Mouse (Mus musculus) kidney, embryonic 15.5 days (tissue): Measurements from ENCODE around the gene Slc22a16. TPM values are rescaled to one million over a fixed set of nuclear protein-coding genes. Genes with fewer than 3 reads are reported as not detected.

Experiments used
- ATAC-seq: fragments of 200-750 bp; cut with Nextera tagmentation; replicated peaks from 2 replicates; pipeline ENCODE4 v1.8.0; 2017; ENCODE audit warnings: moderate TSS enrichment; ENCODE audit not compliant: low FRiP score
- H3K27ac ChIP-seq: fragments of 300-500 bp; sonication (generic); 2 replicates; pipeline ENCODE4 v1.5.1; 2015; ENCODE audit warnings: mild to moderate bottlenecking, inconsistent platforms
- H3K27me3 ChIP-seq: fragments of 300-500 bp; sonication (generic); 2 replicates; pipeline ENCODE4 v1.6.1; 2015; ENCODE audit warnings: inconsistent platforms
- H3K36me3 ChIP-seq: fragments of 300-500 bp; sonication (generic); 2 replicates; pipeline ENCODE4 v1.6.1; 2015; ENCODE audit warnings: inconsistent platforms
- H3K4me1 ChIP-seq: fragments of 300-500 bp; sonication (generic); 2 replicates; pipeline ENCODE4 v1.6.1; 2015; ENCODE audit warnings: inconsistent platforms
- H3K4me2 ChIP-seq: fragments of 300-500 bp; sonication (generic); 2 replicates; pipeline ENCODE4 v1.6.1; 2015; ENCODE audit warnings: moderate library complexity, mild to moderate bottlenecking, inconsistent platforms
- H3K4me3 ChIP-seq: fragments of 300-500 bp; sonication (generic); replicated peaks from 2 replicates; pipeline ENCODE4 v1.5.1; 2015; ENCODE audit warnings: mild to moderate bottlenecking, inconsistent platforms
- H3K9ac ChIP-seq: fragments of 300-500 bp; sonication (generic); 2 replicates; pipeline ENCODE4 v1.6.1; 2015; ENCODE audit warnings: mild to moderate bottlenecking, inconsistent platforms
- H3K9me3 ChIP-seq: fragments of 300-500 bp; sonication (generic); replicated peaks from 2 replicates; pipeline ENCODE4 v1.6.1; 2016; ENCODE audit warnings: inconsistent platforms
- WGBS: fragments of 180-500 bp; shearing (Covaris S2); methylation state at CpG from one replicate; pipeline ENCODE4 v1.1.7; 2015; ENCODE audit warnings: mixed read lengths; 5-methylcytosine and 5-hydroxymethylcytosine counted together
- polyA plus RNA-seq: library from polyadenylated mRNA; unstranded; fragments of >200 nt; fragmentation: Nextera tagmentation; extraction: Ambion mirVana; gene quantifications from 2 replicates; pipeline ENCODE4 v1.2.1, GENCODE M21; 2015

Slc22a16 gene
- polyA plus RNA-seq, 1 experiment from 2014 or later, result not detected

DNA sequence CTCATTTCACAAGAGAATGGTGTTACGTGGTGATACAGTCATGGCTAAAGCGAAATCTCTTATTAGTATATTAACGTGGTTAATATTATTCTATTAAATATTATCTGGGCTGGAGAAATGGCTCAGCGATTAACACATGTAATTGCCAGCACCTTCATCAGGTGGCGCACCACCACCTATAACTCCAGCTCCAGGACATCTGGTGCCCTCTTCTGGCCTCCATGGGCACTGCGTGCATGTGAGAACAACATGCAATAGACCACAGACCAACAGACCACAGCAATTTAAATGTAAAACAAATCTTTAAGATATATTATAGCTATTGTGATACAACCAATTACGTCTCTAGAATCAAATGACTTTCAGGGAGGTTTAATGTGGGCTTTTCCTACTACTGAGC lies 59.0 kb downstream of the Slc22a16 start:
- H3K4me1 ChIP-seq, result 0 out of 2 replicates have a peak, but pooled peaks cover 13% of the 10 kb centered on the region
- WGBS, result 84% methylated on average over 7 of the region's 7 CpGs
- no peaks in the 10 kb centered on the region for H3K27me3 ChIP-seq
- H3K9ac ChIP-seq, result no peak overlapping the region
- no peak overlapping the region for H3K27ac ChIP-seq
- no peaks in the 10 kb centered on the region for H3K36me3 ChIP-seq
- no peak overlapping the region for H3K4me2 ChIP-seq
- no peak overlapping the region for H3K4me3 ChIP-seq
- no peak for ATAC-seq
- no peaks in the 10 kb centered on the region for H3K9me3 ChIP-seq

DNA sequence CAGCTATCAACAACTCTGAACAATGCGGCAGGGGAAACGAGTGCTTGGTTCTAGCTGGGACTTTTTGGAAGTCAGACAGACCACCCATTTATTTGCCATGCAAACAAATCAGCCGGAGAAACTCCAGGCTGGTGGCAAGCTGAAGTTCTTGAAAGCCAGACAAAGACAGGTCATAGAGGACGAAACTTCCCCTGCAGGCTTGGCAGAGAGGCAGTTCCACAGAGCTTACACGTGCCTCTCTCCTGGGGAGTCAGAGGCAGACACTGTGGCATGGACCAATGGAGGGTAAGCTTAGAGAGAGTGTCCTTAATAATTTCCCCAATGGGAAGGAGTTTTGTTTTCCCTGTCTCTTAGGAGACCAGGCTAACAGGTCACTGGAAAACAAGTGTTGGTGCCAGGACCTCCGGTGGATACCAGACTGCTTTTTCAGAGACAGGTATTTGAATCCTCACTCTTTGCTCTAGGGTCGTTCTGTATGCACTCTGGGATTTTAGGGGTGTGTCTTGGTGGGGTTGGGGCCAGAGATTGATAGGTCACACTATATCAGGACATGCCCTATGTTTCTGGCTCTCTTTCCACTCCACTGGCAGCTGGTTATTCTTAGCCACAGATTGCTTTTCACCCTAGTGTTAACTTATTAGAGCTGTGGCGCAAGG lies 59.6 kb downstream of the Slc22a16 start, which contains the start of gene Ddo:
Gene Ddo (plus strand): TSS at position 356 of the 656 bp plus-strand sequence.
- Histone ChIP-seq H3K4me1 (0 out of 2 replicates have a peak, but pooled peaks cover 13% of the 10 kb centered on the region), H3K27me3 (no peaks in the 10 kb centered on the region), H3K27ac (no peak within 1 kb of the TSS), H3K36me3 (no peaks in the 10 kb centered on the region), H3K4me2 (no peak within 1 kb of the TSS), H3K9ac (no peak within 1 kb of the TSS), H3K9me3 (no peaks in the 10 kb centered on the region), H3K4me3 (no peak within 1 kb of the TSS)
- 75% methylated on average over 8 of the region's 8 CpGs for WGBS
- no peak for ATAC-seq

DNA sequence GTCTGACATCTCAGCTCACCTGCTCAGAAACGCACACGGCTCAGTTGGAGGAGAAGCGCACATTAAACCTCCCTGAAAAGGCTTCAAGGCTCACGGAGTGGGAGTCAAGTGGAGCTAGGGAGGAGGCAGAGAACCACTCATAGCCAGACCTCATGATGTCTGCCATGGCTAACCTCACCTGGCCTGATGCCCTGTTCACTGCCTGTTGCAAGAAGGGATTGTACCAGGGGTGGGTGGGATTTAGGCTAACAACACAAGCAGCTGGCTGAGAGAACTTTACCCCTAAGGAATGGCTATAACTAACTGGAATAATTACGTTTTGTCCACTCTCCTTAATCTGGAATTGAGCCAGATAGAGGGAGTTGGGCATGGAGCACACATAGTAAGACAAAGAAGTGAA lies 60.3 kb downstream of the Slc22a16 start:
- WGBS, result 75% methylated on average over 5 of the region's 5 CpGs

DNA sequence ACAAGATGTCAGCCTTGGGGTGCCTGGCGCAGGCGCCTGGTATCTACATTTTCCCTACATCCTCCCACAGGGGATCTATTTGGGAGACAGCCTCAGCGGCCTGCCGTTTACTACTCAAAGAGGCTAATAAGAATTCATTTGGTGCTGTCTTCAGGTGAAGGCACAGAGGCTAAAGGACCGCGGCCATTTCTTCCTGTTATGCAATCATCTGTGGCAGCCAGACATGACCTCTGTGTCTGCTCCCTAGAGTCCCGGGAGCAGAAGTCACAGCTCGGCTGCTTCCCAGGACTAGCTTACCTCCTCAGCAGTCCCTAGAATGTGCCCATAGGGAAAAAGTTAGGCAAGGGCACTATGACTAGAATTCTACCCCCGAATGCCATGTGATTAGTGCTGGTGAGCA lies 60.8 kb downstream of the Slc22a16 start:
- Histone ChIP-seq H3K36me3 (no peaks in the 10 kb centered on the region), H3K9me3 (no peaks in the 10 kb centered on the region), H3K4me1 (0 out of 2 replicates have a peak, but pooled peaks cover 13% of the 10 kb centered on the region), H3K9ac (no peak overlapping the region), H3K27me3 (no peaks in the 10 kb centered on the region), H3K4me2 (no peak overlapping the region), H3K27ac (no peak overlapping the region), H3K4me3 (no peak overlapping the region)
- ATAC-seq, result no peak
- WGBS, result 43% methylated on average over 9 of the region's 9 CpGs

More for the DNA sequence above, 60.3 kb downstream of the Slc22a16 start:
- no peak overlapping the region for H3K4me3 ChIP-seq
- no peak for ATAC-seq
- 0 out of 2 replicates have a peak, but pooled peaks cover 13% of the 10 kb centered on the region for H3K4me1 ChIP-seq
- H3K9ac ChIP-seq, result no peak overlapping the region
- no peaks in the 10 kb centered on the region for H3K27me3 ChIP-seq
- no peaks in the 10 kb centered on the region for H3K36me3 ChIP-seq
- no peak overlapping the region for H3K27ac ChIP-seq
- no peak overlapping the region for H3K4me2 ChIP-seq
- no peaks in the 10 kb centered on the region for H3K9me3 ChIP-seq

DNA sequence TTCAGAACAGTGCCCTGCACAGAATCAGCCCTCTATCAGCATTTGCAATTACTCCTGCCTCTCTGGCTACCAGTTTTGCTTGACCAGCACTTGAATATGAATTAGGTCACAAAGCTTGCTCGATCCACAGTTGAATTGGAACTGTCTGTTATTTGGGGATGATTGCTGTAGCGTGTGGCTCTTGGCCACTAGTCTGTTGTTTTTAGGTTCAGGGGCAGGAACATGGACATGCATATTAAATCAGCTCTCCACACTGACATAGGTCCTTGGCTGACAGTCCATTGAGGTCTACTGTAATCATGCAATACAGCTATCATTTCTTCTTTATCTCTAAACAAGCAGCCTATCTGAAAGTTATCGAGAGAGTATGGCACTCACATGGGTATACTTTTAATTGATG lies 62.0 kb downstream of the Slc22a16 start:
- H3K36me3 ChIP-seq, result no peaks in the 10 kb centered on the region
- 0 out of 2 replicates have a peak, but pooled peaks cover 15% of the 10 kb centered on the region for H3K4me1 ChIP-seq
- no peaks in the 10 kb centered on the region for H3K9me3 ChIP-seq
- H3K4me3 ChIP-seq, result no peak overlapping the region
- no peaks in the 10 kb centered on the region for H3K27me3 ChIP-seq
- no peak overlapping the region for H3K27ac ChIP-seq
- ATAC-seq, result no peak
- H3K9ac ChIP-seq, result no peak overlapping the region
- H3K4me2 ChIP-seq, result no peak overlapping the region
- 90% methylated on average over 3 of the region's 3 CpGs for WGBS

DNA sequence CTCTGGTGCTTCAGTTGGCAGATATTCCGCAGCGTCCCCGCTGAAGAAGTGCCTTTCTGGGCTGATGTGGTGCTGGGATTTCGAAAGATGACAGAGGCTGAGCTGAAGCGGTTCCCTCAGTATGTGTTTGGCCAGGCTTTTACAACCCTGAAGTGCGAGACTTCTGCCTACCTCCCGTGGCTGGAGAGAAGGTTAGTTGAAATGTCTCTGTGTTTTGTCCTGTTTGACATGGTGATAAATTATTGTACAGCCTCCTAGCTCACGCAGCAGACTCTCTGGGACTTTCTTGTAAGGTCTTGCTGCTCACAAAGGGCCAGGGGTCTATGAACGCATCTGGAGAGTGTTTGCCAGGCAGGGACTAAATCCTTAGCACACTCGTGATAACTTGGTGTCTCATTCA lies 67.2 kb downstream of the Slc22a16 start:
- no peak for ATAC-seq
- Histone ChIP-seq H3K36me3 (no peaks in the 10 kb centered on the region), H3K4me3 (no peak overlapping the region), H3K27ac (peak overlapping the region; percentile 52; the same call in 1 of the 2 replicates), H3K9me3 (no peaks in the 10 kb centered on the region), H3K4me2 (no peak overlapping the region), H3K4me1 (peaks cover 29% of the 10 kb centered on the region), H3K9ac (no peak overlapping the region), H3K27me3 (no peaks in the 10 kb centered on the region)
- 35% methylated on average over 10 of the region's 10 CpGs for WGBS

DNA sequence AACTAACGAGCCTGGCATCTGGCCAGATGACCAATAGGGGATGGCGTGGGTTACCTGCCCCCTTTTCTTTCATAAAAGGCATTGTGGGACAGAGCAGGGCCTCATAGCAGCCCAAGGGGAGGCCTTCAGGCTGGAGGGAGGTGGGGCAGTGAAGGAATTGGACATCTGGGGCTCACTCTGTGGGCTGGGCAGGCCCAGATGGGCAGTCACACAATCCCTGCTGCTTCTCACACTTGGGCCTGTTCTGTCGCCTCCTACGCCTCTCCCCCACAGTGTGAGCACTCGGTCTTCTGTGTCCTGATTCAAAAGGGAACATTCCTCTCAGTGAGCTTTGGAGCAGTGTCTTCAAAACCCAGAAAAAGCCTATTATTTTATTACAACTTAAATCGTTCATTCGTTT lies 68.1 kb downstream of the Slc22a16 start:
- Histone ChIP-seq H3K36me3 (no peaks in the 10 kb centered on the region), H3K9me3 (no peaks in the 10 kb centered on the region), H3K4me2 (0 out of 2 replicates have a peak overlapping the region, but pooled peaks have one; percentile 5), H3K9ac (0 out of 2 replicates have a peak overlapping the region, but pooled peaks have one; percentile 5), H3K4me3 (no peak overlapping the region), H3K4me1 (peaks cover 29% of the 10 kb centered on the region), H3K27ac (peak overlapping the region; percentile 91), H3K27me3 (no peaks in the 10 kb centered on the region)
- WGBS, result 27% methylated on average over 7 of the region's 7 CpGs
- ATAC-seq, result peak; percentile 74

DNA sequence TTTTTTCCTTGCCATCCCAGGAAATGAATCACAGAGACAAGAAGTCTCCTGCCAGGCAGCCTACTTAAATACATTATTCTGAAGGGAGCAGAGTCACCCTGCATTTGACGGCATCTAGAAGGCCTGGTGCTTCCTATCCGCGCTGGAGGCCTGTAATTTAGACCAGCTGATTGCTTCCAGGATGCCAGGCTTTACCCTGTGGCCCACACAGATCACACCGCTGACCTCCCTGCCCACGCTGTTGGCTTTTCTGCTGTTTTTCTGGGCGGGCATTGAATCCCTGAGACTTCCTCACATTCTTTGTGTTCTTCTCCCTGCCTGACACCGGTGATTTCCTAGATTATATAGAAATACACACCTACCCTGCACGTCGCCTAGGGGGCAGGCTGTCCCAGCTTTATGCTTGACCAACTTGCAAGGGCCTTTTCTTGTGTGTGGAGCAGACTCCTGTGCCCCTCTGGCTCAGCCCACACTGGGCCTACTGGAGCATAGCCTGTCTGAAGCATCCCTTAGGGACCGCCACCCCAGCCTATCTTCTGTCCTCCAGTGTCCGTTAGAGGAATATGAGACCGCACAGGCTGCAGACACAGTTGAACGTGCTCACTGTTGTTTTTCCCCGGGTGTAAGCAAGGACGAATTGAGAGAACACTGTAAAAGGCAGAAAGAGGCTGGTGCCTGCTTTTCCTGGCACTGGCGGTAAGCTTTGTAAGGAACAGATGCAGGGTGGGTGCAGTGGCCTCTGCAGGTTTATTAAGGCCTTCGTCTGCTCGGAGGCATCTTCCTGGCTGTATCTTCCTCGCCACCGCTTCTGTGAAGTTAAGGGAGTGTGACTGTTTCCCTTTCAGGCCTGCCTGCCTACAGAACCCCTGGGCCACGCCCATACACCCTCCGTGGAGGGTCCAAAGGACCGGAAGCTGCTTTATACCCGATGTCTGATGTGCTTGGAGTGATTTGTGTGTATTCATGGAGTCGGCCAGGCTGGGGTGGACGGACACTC lies 69.0 kb downstream of the Slc22a16 start:
- H3K27me3 ChIP-seq, result no peaks in the 10 kb centered on the region
- H3K4me3 ChIP-seq, result no peak overlapping the region
- no peaks in the 10 kb centered on the region for H3K36me3 ChIP-seq
- H3K27ac ChIP-seq, result peak overlapping the region; percentile 91
- no peaks in the 10 kb centered on the region for H3K9me3 ChIP-seq
- peak; percentile 93 for ATAC-seq
- no peak overlapping the region for H3K9ac ChIP-seq
- peaks cover 29% of the 10 kb centered on the region for H3K4me1 ChIP-seq
- H3K4me2 ChIP-seq, result peak overlapping the region; percentile 41
- 29% methylated on average over 26 of the region's 26 CpGs for WGBS

DNA sequence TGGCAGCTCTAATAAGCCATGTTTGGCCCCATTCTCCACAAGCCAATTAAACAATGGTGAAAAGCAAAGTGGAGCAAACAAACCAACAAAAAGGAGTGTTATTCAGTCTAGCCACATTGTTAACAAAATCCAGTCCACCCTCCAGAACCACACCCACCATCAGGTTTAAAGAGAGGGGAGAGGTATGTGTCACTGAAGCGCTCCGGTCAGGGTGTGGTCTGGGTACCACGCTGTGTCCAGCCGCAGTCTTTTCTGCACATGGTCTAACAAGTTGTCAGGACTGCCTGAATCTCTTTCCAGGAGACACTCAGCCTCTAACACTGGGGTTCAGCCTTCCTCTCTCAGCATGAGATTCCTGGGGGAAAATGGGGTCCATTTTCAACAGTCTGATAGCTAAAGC lies 70.3 kb downstream of the Slc22a16 start:
- Histone ChIP-seq H3K27me3 (no peaks in the 10 kb centered on the region), H3K9me3 (no peaks in the 10 kb centered on the region), H3K4me1 (peaks cover 29% of the 10 kb centered on the region), H3K27ac (peak overlapping the region; percentile 91), H3K4me3 (no peak overlapping the region), H3K4me2 (no peak overlapping the region), H3K36me3 (no peaks in the 10 kb centered on the region), H3K9ac (no peak overlapping the region)
- WGBS, result 94% methylated on average over 4 of the region's 4 CpGs
- no peak for ATAC-seq

DNA sequence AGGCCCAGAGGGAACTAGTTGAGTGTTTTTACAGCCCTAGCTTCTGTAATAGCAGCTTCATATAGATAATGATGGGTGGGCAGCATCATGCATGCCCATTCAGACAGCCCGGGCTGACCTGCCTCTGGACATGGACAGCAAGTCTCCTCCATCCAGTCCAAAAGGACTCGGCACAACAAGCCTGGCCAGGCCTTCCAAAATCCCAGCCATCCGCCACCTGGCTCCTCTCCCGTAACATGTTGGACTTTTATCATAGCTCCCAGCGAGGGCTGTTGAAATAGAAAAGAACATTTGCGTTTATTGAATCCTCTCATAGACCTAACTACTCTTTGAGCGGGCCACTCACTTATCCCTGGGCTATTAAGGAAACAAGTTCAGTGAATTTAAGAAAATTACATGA lies 71.8 kb downstream of the Slc22a16 start:
- Histone ChIP-seq H3K4me2 (no peak overlapping the region), H3K9me3 (no peaks in the 10 kb centered on the region), H3K27ac (no peak overlapping the region), H3K4me1 (peaks cover 28% of the 10 kb centered on the region), H3K4me3 (no peak overlapping the region), H3K36me3 (no peaks in the 10 kb centered on the region), H3K27me3 (no peaks in the 10 kb centered on the region), H3K9ac (no peak overlapping the region)
- no peak for ATAC-seq
- WGBS, result 84% methylated on average over 7 of the region's 7 CpGs

DNA sequence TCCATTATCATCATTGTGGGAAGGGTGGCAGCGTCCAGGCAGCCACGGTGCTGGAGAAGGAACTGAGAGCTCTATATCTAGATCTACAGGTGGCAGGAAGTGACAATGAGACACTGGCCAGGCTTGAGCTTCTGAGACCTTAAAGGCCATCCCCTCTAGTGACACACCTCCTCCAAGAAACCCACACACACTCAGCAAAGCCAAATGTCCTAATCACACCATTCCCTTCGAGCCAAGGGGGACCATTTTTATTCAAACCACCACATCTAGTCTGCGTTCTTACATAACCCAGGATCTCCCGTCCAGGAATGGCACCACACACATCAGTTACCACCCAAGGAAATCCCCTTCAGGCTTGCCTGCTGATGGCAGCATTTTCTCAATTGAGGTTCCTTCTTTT lies 73.0 kb downstream of the Slc22a16 start:
- Histone ChIP-seq H3K27ac (no peak overlapping the region), H3K9me3 (no peaks in the 10 kb centered on the region), H3K9ac (no peak overlapping the region), H3K4me2 (no peak overlapping the region), H3K4me1 (peaks cover 19% of the 10 kb centered on the region), H3K27me3 (no peaks in the 10 kb centered on the region), H3K4me3 (no peak overlapping the region), H3K36me3 (no peaks in the 10 kb centered on the region)
- ATAC-seq, result no peak
- WGBS, result 89% methylated on average over 5 of the region's 5 CpGs

DNA sequence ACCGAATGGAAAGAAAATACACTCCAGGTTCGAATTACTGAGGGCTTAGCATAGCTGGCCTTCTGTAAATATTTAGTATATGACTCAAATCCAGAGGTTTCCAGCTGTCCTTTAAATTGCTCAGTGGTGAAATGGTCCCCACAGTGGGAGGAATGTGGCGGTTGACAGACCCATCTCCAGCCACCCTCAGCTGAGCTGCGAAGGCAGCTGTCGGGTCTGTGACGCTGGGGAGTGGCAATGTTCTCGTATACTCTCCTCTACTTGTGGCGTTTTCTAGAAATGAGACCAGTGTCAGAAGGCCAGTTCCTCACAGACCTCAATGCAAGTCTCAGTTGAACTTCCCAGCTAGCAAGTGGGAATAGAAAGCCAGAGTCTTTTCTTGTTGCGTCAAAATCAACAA lies 74.3 kb downstream of the Slc22a16 start:
- Histone ChIP-seq H3K36me3 (no peaks in the 10 kb centered on the region), H3K4me2 (no peak overlapping the region)

More for the DNA sequence above, 74.3 kb downstream of the Slc22a16 start:
- Histone ChIP-seq H3K9me3 (no peaks in the 10 kb centered on the region), H3K4me3 (no peak overlapping the region), H3K9ac (no peak overlapping the region), H3K27me3 (no peaks in the 10 kb centered on the region), H3K27ac (no peak overlapping the region), H3K4me1 (peaks cover 6% of the 10 kb centered on the region)
- ATAC-seq, result no peak
- 53% methylated on average over 9 of the region's 9 CpGs for WGBS
